Mouse (Mus musculus) Muller cell, postnatal 12 days (primary cell): ENCODE measurements at regions not wholly inside any gene's neighbourhood (a gene's known extent, or its start where the extent isn't known, plus 50 kb on each side); places are given as distances from the start of the nearest gene placed in this dataset.
"Not testable (repeated sequence)": the region's sequence is repeated elsewhere in the genome, so short reads cannot be mapped to it uniquely, and the experiment has no call there.

ENCODE experiments used
- DNase-seq: peaks from one replicate; pipeline ENCODE4 v3.0.0-alpha.2; 2015; ENCODE audit errors: inconsistent ontology term

- DNase-seq: no peak
These were observed 790.5 kb upstream of the Cdh8 start for GRCm38 (mm10) chr8:100206557-100207349.

- no peak for DNase-seq
These were observed 777.0 kb upstream of the Cdh8 start for GRCm38 (mm10) chr8:100193228-100193627.

- DNase-seq: no peak
These were observed 774.4 kb upstream of the Cdh8 start for GRCm38 (mm10) chr8:100190698-100191097.

GRCm38 (mm10) chr8:100187976-100188375 is 771.7 kb upstream of the Cdh8 start:
- no peak for DNase-seq

- no peak for DNase-seq
These were observed 760.2 kb upstream of the Cdh8 start for GRCm38 (mm10) chr8:100176502-100176901.

GRCm38 (mm10) chr8:100145411-100145810 is 729.1 kb upstream of the Cdh8 start:
- DNase-seq: no peak

- no peak for DNase-seq
These were observed 727.9 kb upstream of the Cdh8 start for GRCm38 (mm10) chr8:100144124-100144680.

GRCm38 (mm10) chr8:100104412-100105365 is 688.4 kb upstream of the Cdh8 start:
- no peak for DNase-seq

- no peak for DNase-seq
These were observed 685.7 kb upstream of the Cdh8 start for GRCm38 (mm10) chr8:100101957-100102356.

GRCm38 (mm10) chr8:100072059-100072729 is 655.9 kb upstream of the Cdh8 start:
- no peak for DNase-seq

- no peak for DNase-seq
These were observed 653.5 kb upstream of the Cdh8 start for GRCm38 (mm10) chr8:100069761-100070160.

- no peak for DNase-seq
These were observed 622.7 kb upstream of the Cdh8 start for GRCm38 (mm10) chr8:100038931-100039330.

GRCm38 (mm10) chr8:100034474-100034873 is 618.2 kb upstream of the Cdh8 start:
- peak; percentile 4 for DNase-seq

- DNase-seq: not testable (repeated sequence)
These were observed 614.1 kb upstream of the Cdh8 start for GRCm38 (mm10) chr8:100030358-100030757.

GRCm38 (mm10) chr8:100015638-100016037 is 599.4 kb upstream of the Cdh8 start:
- no peak for DNase-seq

- DNase-seq: no peak
These were observed 583.3 kb upstream of the Cdh8 start for GRCm38 (mm10) chr8:99999554-99999953.

- DNase-seq: no peak
These were observed 567.4 kb upstream of the Cdh8 start for GRCm38 (mm10) chr8:99983696-99984095.

- no peak for DNase-seq
These were observed 538.4 kb upstream of the Cdh8 start for GRCm38 (mm10) chr8:99954697-99955096.

- no peak for DNase-seq
These were observed 537.6 kb upstream of the Cdh8 start for GRCm38 (mm10) chr8:99953876-99954275.

GRCm38 (mm10) chr8:99933159-99933558 is 516.9 kb upstream of the Cdh8 start:
- no peak for DNase-seq
